Mouse (Mus musculus): ENCODE measurements at regions not wholly inside any gene's neighbourhood (a gene's known extent, or its start where the extent isn't known, plus 50 kb on each side); places are given as distances from the start of the nearest gene placed in this dataset.

- H3K4me1 ChIP-seq (ENCODE audit: control insufficient read depth, insufficient read depth, insufficient read length, low read length) = no peaks in the 10 kb centered on the region
- H3K36me3 ChIP-seq (ENCODE audit: control insufficient read depth, insufficient read depth, low read length) = no peaks in the 10 kb centered on the region
- no peaks in the 10 kb centered on the region for H3K27me3 ChIP-seq (ENCODE audit: control insufficient read depth, insufficient read depth, low read length)
- no peak overlapping the region for H3K27ac ChIP-seq (ENCODE audit: insufficient read depth, low read depth, low read length)
- 92% methylated on average over 2 of the region's 2 CpGs for WGBS
- no peak overlapping the region for H3K4me3 ChIP-seq (ENCODE audit: low read depth, low read length)
- TF ChIP-seq POLR2A (IDR thresholded peaks at IDR 0.05; ENCODE audit: low read depth, low read length) = no peak
Observed at GRCm38 (mm10) chr15:71275876-71276565, 2558.3 kb upstream of the Gm6569 start.

- no peaks in the 10 kb centered on the region for H3K27me3 ChIP-seq (ENCODE audit: control insufficient read depth, insufficient read depth, low read length)
- H3K4me3 ChIP-seq (ENCODE audit: low read depth, low read length) = no peak overlapping the region
- no peak for TF ChIP-seq POLR2A (IDR thresholded peaks at IDR 0.05; ENCODE audit: low read depth, low read length)
- TF ChIP-seq CTCF (IDR thresholded peaks at IDR 0.05; ENCODE audit: extremely low read depth, insufficient read length, insufficient replicate concordance, low read depth, low read length) = no peak
- H3K27ac ChIP-seq (ENCODE audit: insufficient read depth, low read depth, low read length) = no peak overlapping the region
- H3K36me3 ChIP-seq (ENCODE audit: control insufficient read depth, insufficient read depth, low read length) = no peaks in the 10 kb centered on the region
- H3K4me1 ChIP-seq (ENCODE audit: control insufficient read depth, insufficient read depth, insufficient read length, low read length) = no peaks in the 10 kb centered on the region
- 64% methylated on average over 2 of the region's 2 CpGs for WGBS
Observed at GRCm38 (mm10) chr15:71276566-71276912, 2557.8 kb upstream of the Gm6569 start.

GRCm38 (mm10) chr15:71277388-71277787 lies 2557.0 kb upstream of the Gm6569 start:
- H3K4me3 ChIP-seq (ENCODE audit: low read depth, low read length) = no peak overlapping the region
- 68% methylated on average over 2 of the region's 2 CpGs for WGBS
- no peak overlapping the region for H3K27ac ChIP-seq (ENCODE audit: insufficient read depth, low read depth, low read length)
- no peaks in the 10 kb centered on the region for H3K27me3 ChIP-seq (ENCODE audit: control insufficient read depth, insufficient read depth, low read length)
- no peak for TF ChIP-seq POLR2A (IDR thresholded peaks at IDR 0.05; ENCODE audit: low read depth, low read length)
- TF ChIP-seq CTCF (IDR thresholded peaks at IDR 0.05; ENCODE audit: extremely low read depth, insufficient read length, insufficient replicate concordance, low read depth, low read length) = no peak
- H3K36me3 ChIP-seq (ENCODE audit: control insufficient read depth, insufficient read depth, low read length) = no peaks in the 10 kb centered on the region
- H3K4me1 ChIP-seq (ENCODE audit: control insufficient read depth, insufficient read depth, insufficient read length, low read length) = no peaks in the 10 kb centered on the region

GRCm38 (mm10) chr15:71283775-71284174 lies 2550.6 kb upstream of the Gm6569 start:
- no peaks in the 10 kb centered on the region for H3K27me3 ChIP-seq (ENCODE audit: control insufficient read depth, insufficient read depth, low read length)
- 77% methylated on average over 3 of the region's 3 CpGs for WGBS

GRCm38 (mm10) chr15:71302541-71302940 lies 2531.8 kb upstream of the Gm6569 start:
- TF ChIP-seq POLR2A (IDR thresholded peaks at IDR 0.05; ENCODE audit: low read depth, low read length) = no peak
- no peak for TF ChIP-seq CTCF (IDR thresholded peaks at IDR 0.05; ENCODE audit: extremely low read depth, insufficient read length, insufficient replicate concordance, low read depth, low read length)
- Histone ChIP-seq H3K4me3 (ENCODE audit: low read depth, low read length) (no peak overlapping the region), H3K36me3 (ENCODE audit: control insufficient read depth, insufficient read depth, low read length) (no peaks in the 10 kb centered on the region), H3K27me3 (ENCODE audit: control insufficient read depth, insufficient read depth, low read length) (no peaks in the 10 kb centered on the region), H3K4me1 (ENCODE audit: control insufficient read depth, insufficient read depth, insufficient read length, low read length) (no peaks in the 10 kb centered on the region), H3K27ac (ENCODE audit: insufficient read depth, low read depth, low read length) (no peak overlapping the region)

More at GRCm38 (mm10) chr15:71283775-71284174, 2550.6 kb upstream of the Gm6569 start:
- no peak for TF ChIP-seq POLR2A (IDR thresholded peaks at IDR 0.05; ENCODE audit: low read depth, low read length)
- no peak for TF ChIP-seq CTCF (IDR thresholded peaks at IDR 0.05; ENCODE audit: extremely low read depth, insufficient read length, insufficient replicate concordance, low read depth, low read length)
- Histone ChIP-seq H3K4me1 (ENCODE audit: control insufficient read depth, insufficient read depth, insufficient read length, low read length) (no peaks in the 10 kb centered on the region), H3K36me3 (ENCODE audit: control insufficient read depth, insufficient read depth, low read length) (no peaks in the 10 kb centered on the region), H3K4me3 (ENCODE audit: low read depth, low read length) (no peak overlapping the region), H3K27ac (ENCODE audit: insufficient read depth, low read depth, low read length) (no peak overlapping the region)

- Histone ChIP-seq H3K27me3 (ENCODE audit: control insufficient read depth, insufficient read depth, low read length) (no peaks in the 10 kb centered on the region), H3K36me3 (ENCODE audit: control insufficient read depth, insufficient read depth, low read length) (no peaks in the 10 kb centered on the region), H3K27ac (ENCODE audit: insufficient read depth, low read depth, low read length) (no peak overlapping the region), H3K4me3 (ENCODE audit: low read depth, low read length) (no peak overlapping the region), H3K4me1 (ENCODE audit: control insufficient read depth, insufficient read depth, insufficient read length, low read length) (no peaks in the 10 kb centered on the region)
- WGBS = 64% methylated on average over 3 of the region's 3 CpGs
- TF ChIP-seq POLR2A (IDR thresholded peaks at IDR 0.05; ENCODE audit: low read depth, low read length) = no peak
- no peak for TF ChIP-seq CTCF (IDR thresholded peaks at IDR 0.05; ENCODE audit: extremely low read depth, insufficient read length, insufficient replicate concordance, low read depth, low read length)
Observed at GRCm38 (mm10) chr15:71310230-71310629, 2524.1 kb upstream of the Gm6569 start.

GRCm38 (mm10) chr15:71326596-71326995 lies 2507.8 kb upstream of the Gm6569 start:
- 57% methylated on average over 3 of the region's 3 CpGs for WGBS
- TF ChIP-seq CTCF (IDR thresholded peaks at IDR 0.05; ENCODE audit: extremely low read depth, insufficient read length, insufficient replicate concordance, low read depth, low read length) (no peak), POLR2A (IDR thresholded peaks at IDR 0.05; ENCODE audit: low read depth, low read length) (no peak)
- no peak overlapping the region for H3K27ac ChIP-seq (ENCODE audit: insufficient read depth, low read depth, low read length)

More at GRCm38 (mm10) chr15:71326596-71326995, 2507.8 kb upstream of the Gm6569 start:
- Histone ChIP-seq H3K4me3 (ENCODE audit: low read depth, low read length) (no peak overlapping the region), H3K27me3 (ENCODE audit: control insufficient read depth, insufficient read depth, low read length) (no peaks in the 10 kb centered on the region), H3K4me1 (ENCODE audit: control insufficient read depth, insufficient read depth, insufficient read length, low read length) (no peaks in the 10 kb centered on the region), H3K36me3 (ENCODE audit: control insufficient read depth, insufficient read depth, low read length) (no peaks in the 10 kb centered on the region)
